Mouse (Mus musculus): ENCODE results near the gene Amz1.

- TF ChIP-seq CTCF (IDR thresholded peaks at IDR 0.05; ENCODE audit: low read depth) (no peak), EP300 (IDR thresholded peaks at IDR 0.05; ENCODE audit: low read depth) (no peak)
These were observed 83.0 kb downstream of the Amz1 start for GRCm38 (mm10) chr5:140806939-140807338.
